Mouse (Mus musculus) hindbrain, embryonic 13.5 days (tissue): Measurements from ENCODE around the gene Tbc1d5. TPM values are rescaled to one million over a fixed set of nuclear protein-coding genes. Genes with fewer than 3 reads are reported as not detected.

Experiments
- ATAC-seq: fragments of 200-750 bp; cut with Nextera tagmentation; 2 replicates; pipeline ENCODE4 v1.8.0; 2017; ENCODE audit warnings: moderate TSS enrichment; ENCODE audit not compliant: low FRiP score
- H3K27ac ChIP-seq: fragments of 300-500 bp; sonication (generic); 2 replicates; pipeline ENCODE4 v1.5.1; 2015; ENCODE audit warnings: inconsistent platforms, mild to moderate bottlenecking, moderate library complexity
- H3K27me3 ChIP-seq: fragments of 300-500 bp; sonication (generic); 2 replicates; pipeline ENCODE4 v1.6.1; 2015; ENCODE audit warnings: mild to moderate bottlenecking, inconsistent platforms
- H3K36me3 ChIP-seq: fragments of 300-500 bp; sonication (generic); 2 replicates; pipeline ENCODE4 v1.6.1; 2015; ENCODE audit warnings: mild to moderate bottlenecking, inconsistent platforms
- H3K4me1 ChIP-seq: fragments of 300-500 bp; sonication (generic); replicated peaks from 2 replicates; pipeline ENCODE4 v1.6.1; 2015; ENCODE audit warnings: inconsistent platforms
- H3K4me2 ChIP-seq: fragments of 300-500 bp; sonication (generic); 2 replicates; pipeline ENCODE4 v1.6.1; 2015; ENCODE audit warnings: inconsistent platforms, mild to moderate bottlenecking, moderate library complexity
- H3K4me3 ChIP-seq: fragments of 300-500 bp; sonication (generic); 2 replicates; pipeline ENCODE4 v1.5.1; 2015; ENCODE audit warnings: mild to moderate bottlenecking, inconsistent platforms
- H3K9ac ChIP-seq: fragments of 300-500 bp; sonication (generic); 2 replicates; pipeline ENCODE4 v1.6.1; 2015; ENCODE audit warnings: mild to moderate bottlenecking, inconsistent platforms
- H3K9me3 ChIP-seq: fragments of 300-500 bp; sonication (generic); 2 replicates; pipeline ENCODE4 v1.6.1; 2016; ENCODE audit warnings: inconsistent platforms
- WGBS: fragments of 180-500 bp; shearing (Covaris S2); methylation state at CpG from one replicate; pipeline ENCODE4 v1.1.7; 2015; 5-methylcytosine and 5-hydroxymethylcytosine counted together
- polyA plus RNA-seq: library from polyadenylated mRNA; unstranded; fragments of >200 nt; fragmentation: Nextera tagmentation; extraction: Ambion mirVana; gene quantifications from 2 replicates; pipeline ENCODE4 v1.2.1, GENCODE M21; 2015

The Tbc1d5 gene
- polyA plus RNA-seq, 1 experiment from 2014 or later: 8.3 TPM

GRCm38 (mm10) chr17:51177923-51178322 lies 1.2 kb downstream of the Tbc1d5 start:
- H3K4me2 ChIP-seq: peak overlapping the region; percentile 69
- peak overlapping the region; percentile 94 for H3K9ac ChIP-seq
- WGBS: 57% methylated on average over 6 of the region's 6 CpGs
- ATAC-seq: no peak
- H3K27me3 ChIP-seq: no peaks in the 10 kb centered on the region
- H3K27ac ChIP-seq: peak overlapping the region; percentile 99
- H3K36me3 ChIP-seq: no peaks in the 10 kb centered on the region
- peaks cover 8% of the 10 kb centered on the region for H3K4me1 ChIP-seq
- H3K4me3 ChIP-seq: peak overlapping the region; percentile 78
- H3K9me3 ChIP-seq: no peaks in the 10 kb centered on the region

GRCm38 (mm10) chr17:51172332-51172731 lies 6.8 kb downstream of the Tbc1d5 start:
- Histone ChIP-seq H3K9ac (no peak overlapping the region), H3K27ac (no peak overlapping the region), H3K4me2 (no peak overlapping the region), H3K4me1 (no peaks in the 10 kb centered on the region), H3K9me3 (no peaks in the 10 kb centered on the region), H3K27me3 (no peaks in the 10 kb centered on the region), H3K4me3 (no peak overlapping the region), H3K36me3 (no peaks in the 10 kb centered on the region)
- WGBS: 95% methylated on average over 1 of the region's 1 CpGs
- no peak for ATAC-seq

- ATAC-seq: no peak
- 94% methylated on average over 3 of the region's 3 CpGs for WGBS
- no peak overlapping the region for H3K9ac ChIP-seq
Observed at GRCm38 (mm10) chr17:51171504-51171903, 7.6 kb downstream of the Tbc1d5 start.

GRCm38 (mm10) chr17:51169911-51170310 lies 9.2 kb downstream of the Tbc1d5 start:
- Histone ChIP-seq H3K27ac (no peak overlapping the region), H3K4me3 (no peak overlapping the region), H3K4me2 (no peak overlapping the region), H3K36me3 (no peaks in the 10 kb centered on the region), H3K9ac (no peak overlapping the region), H3K9me3 (no peaks in the 10 kb centered on the region), H3K27me3 (no peaks in the 10 kb centered on the region), H3K4me1 (no peaks in the 10 kb centered on the region)
- ATAC-seq: no peak
- 87% methylated on average over 4 of the region's 4 CpGs for WGBS

More at GRCm38 (mm10) chr17:51171504-51171903, 7.6 kb downstream of the Tbc1d5 start:
- H3K27ac ChIP-seq: no peak overlapping the region
- H3K9me3 ChIP-seq: no peaks in the 10 kb centered on the region
- no peaks in the 10 kb centered on the region for H3K36me3 ChIP-seq
- H3K4me3 ChIP-seq: no peak overlapping the region
- no peaks in the 10 kb centered on the region for H3K27me3 ChIP-seq
- no peaks in the 10 kb centered on the region for H3K4me1 ChIP-seq
- no peak overlapping the region for H3K4me2 ChIP-seq

GRCm38 (mm10) chr17:51162366-51162765 lies 16.8 kb downstream of the Tbc1d5 start:
- no peak overlapping the region for H3K9ac ChIP-seq
- H3K4me1 ChIP-seq: no peaks in the 10 kb centered on the region
- H3K9me3 ChIP-seq: no peaks in the 10 kb centered on the region; the same call in 1 of the 2 replicates
- no peak overlapping the region for H3K4me3 ChIP-seq
- no peaks in the 10 kb centered on the region for H3K27me3 ChIP-seq
- H3K27ac ChIP-seq: no peak overlapping the region
- H3K4me2 ChIP-seq: no peak overlapping the region
- ATAC-seq: no peak
- no peaks in the 10 kb centered on the region for H3K36me3 ChIP-seq

- no peak overlapping the region for H3K27ac ChIP-seq
- H3K4me1 ChIP-seq: no peaks in the 10 kb centered on the region
- WGBS: 90% methylated on average over 5 of the region's 5 CpGs
- no peak overlapping the region for H3K4me3 ChIP-seq
- no peaks in the 10 kb centered on the region for H3K36me3 ChIP-seq
- H3K9ac ChIP-seq: no peak overlapping the region
- H3K4me2 ChIP-seq: no peak overlapping the region
- no peaks in the 10 kb centered on the region for H3K27me3 ChIP-seq
- no peak for ATAC-seq
- no peaks in the 10 kb centered on the region; the same call in 1 of the 2 replicates for H3K9me3 ChIP-seq
Observed at GRCm38 (mm10) chr17:51159261-51159660, 19.9 kb downstream of the Tbc1d5 start.

- H3K27me3 ChIP-seq: no peaks in the 10 kb centered on the region
- 35% methylated on average over 3 of the region's 3 CpGs for WGBS
- no peak overlapping the region for H3K4me2 ChIP-seq
- no peak overlapping the region for H3K27ac ChIP-seq
- H3K9ac ChIP-seq: no peak overlapping the region
- no peaks in the 10 kb centered on the region for H3K4me1 ChIP-seq
- ATAC-seq: no peak
- no peak overlapping the region for H3K4me3 ChIP-seq
- no peaks in the 10 kb centered on the region for H3K9me3 ChIP-seq
- H3K36me3 ChIP-seq: no peaks in the 10 kb centered on the region
Observed at GRCm38 (mm10) chr17:51150999-51151398, 28.2 kb downstream of the Tbc1d5 start.

GRCm38 (mm10) chr17:51144983-51145382 lies 34.2 kb downstream of the Tbc1d5 start:
- Histone ChIP-seq H3K27ac (no peak overlapping the region), H3K9me3 (no peaks in the 10 kb centered on the region), H3K4me1 (no peaks in the 10 kb centered on the region), H3K9ac (no peak overlapping the region), H3K4me2 (no peak overlapping the region), H3K27me3 (no peaks in the 10 kb centered on the region), H3K36me3 (no peaks in the 10 kb centered on the region), H3K4me3 (no peak overlapping the region)
- ATAC-seq: no peak
- 92% methylated on average over 4 of the region's 4 CpGs for WGBS

- Histone ChIP-seq H3K4me2 (no peak overlapping the region), H3K27me3 (no peaks in the 10 kb centered on the region), H3K4me1 (no peaks in the 10 kb centered on the region), H3K9me3 (no peaks in the 10 kb centered on the region), H3K27ac (no peak overlapping the region), H3K36me3 (no peaks in the 10 kb centered on the region), H3K9ac (no peak overlapping the region), H3K4me3 (no peak overlapping the region)
- ATAC-seq: no peak
- WGBS: 72% methylated on average over 4 of the region's 4 CpGs
Observed at GRCm38 (mm10) chr17:51142095-51142494, 37.1 kb downstream of the Tbc1d5 start.

- ATAC-seq: no peak
- Histone ChIP-seq H3K4me3 (no peak overlapping the region), H3K36me3 (no peaks in the 10 kb centered on the region), H3K4me1 (no peaks in the 10 kb centered on the region), H3K9ac (no peak overlapping the region), H3K27me3 (no peaks in the 10 kb centered on the region), H3K27ac (no peak overlapping the region), H3K4me2 (no peak overlapping the region), H3K9me3 (no peaks in the 10 kb centered on the region)
- WGBS: 66% methylated on average over 2 of the region's 2 CpGs
Observed at GRCm38 (mm10) chr17:51111194-51111593, 68.0 kb downstream of the Tbc1d5 start.

- no peaks in the 10 kb centered on the region for H3K27me3 ChIP-seq
- H3K9ac ChIP-seq: no peak overlapping the region
- no peaks in the 10 kb centered on the region for H3K4me1 ChIP-seq
- no peak overlapping the region for H3K27ac ChIP-seq
- no peaks in the 10 kb centered on the region for H3K9me3 ChIP-seq
- H3K36me3 ChIP-seq: no peaks in the 10 kb centered on the region
- no peak overlapping the region for H3K4me3 ChIP-seq
- no peak for ATAC-seq
- WGBS: 75% methylated on average over 1 of the region's 1 CpGs
- no peak overlapping the region for H3K4me2 ChIP-seq
Observed at GRCm38 (mm10) chr17:51104294-51104693, 74.9 kb downstream of the Tbc1d5 start.

GRCm38 (mm10) chr17:51043869-51044268 lies 135.3 kb downstream of the Tbc1d5 start:
- Histone ChIP-seq H3K4me1 (no peaks in the 10 kb centered on the region), H3K4me3 (no peak overlapping the region), H3K9ac (no peak overlapping the region), H3K27me3 (no peaks in the 10 kb centered on the region), H3K36me3 (no peaks in the 10 kb centered on the region), H3K27ac (no peak overlapping the region), H3K9me3 (no peaks in the 10 kb centered on the region), H3K4me2 (no peak overlapping the region)
- no peak for ATAC-seq
- 78% methylated on average over 1 of the region's 1 CpGs for WGBS

GRCm38 (mm10) chr17:51040861-51041260 lies 138.3 kb downstream of the Tbc1d5 start:
- Histone ChIP-seq H3K4me2 (no peak overlapping the region), H3K27ac (no peak overlapping the region), H3K4me1 (no peaks in the 10 kb centered on the region), H3K4me3 (no peak overlapping the region), H3K9ac (no peak overlapping the region), H3K36me3 (no peaks in the 10 kb centered on the region), H3K27me3 (no peaks in the 10 kb centered on the region), H3K9me3 (no peaks in the 10 kb centered on the region)
- no peak for ATAC-seq
- WGBS: 59% methylated on average over 1 of the region's 1 CpGs
